Mouse (Mus musculus): ENCODE measurements around the gene Nalcn. TPM values are rescaled to one million over a fixed set of nuclear protein-coding genes. Genes with fewer than 3 reads are reported as not detected.

Gene Nalcn
- not detected for polyA plus RNA-seq (2014; fragmentation: Illumina TruSeq; extraction: RNeasy Lipid Tissue Mini Kit (QIAGEN cat#74804); ENCODE audit: low read depth, low replicate concordance)

GRCm38 (mm10) chr14:123626501-123627179, at the start of gene Nalcn:
TSS of gene Nalcn (minus strand) at chr14:123627144.

GRCm38 (mm10) chr14:123659921-123660385, 33.0 kb upstream of the Nalcn start, which contains the start of gene Itgbl1:
TSS of gene Itgbl1 (plus strand) at chr14:123659971.

Other genes with a start within 250 kb of the Nalcn start
- gene Itgbl1, start 32.8 kb upstream of the Nalcn start, polyA plus RNA-seq (2014; fragmentation: Illumina TruSeq; extraction: RNeasy Lipid Tissue Mini Kit (QIAGEN cat#74804); ENCODE audit: low read depth, low replicate concordance), result 0.42 TPM

Measured in liver, adult 10 weeks (tissue).